Mouse (Mus musculus): Measurements from ENCODE around the gene Col9a3.

- TF ChIP-seq KAT2A (conservative IDR thresholded peaks at IDR 0.05; ENCODE audit: low read depth, low read length) (no peak), MAX (IDR thresholded peaks at IDR 0.05; ENCODE audit: low read length) (no peak)
Observed at GRCm38 (mm10) chr2:180588736-180589122, 8.9 kb upstream of the Col9a3 start.
